Mouse (Mus musculus) layer of hippocampus, adult 6 months (tissue): ENCODE data around the gene Lrig1. TPM values are rescaled to one million over a fixed set of nuclear protein-coding genes. Genes with fewer than 3 reads are reported as not detected.

ENCODE experiments used
- long read RNA-seq, 2 experiments: library from polyadenylated mRNA; unstranded; transcript quantifications; one replicate each; pipeline ENCODE4 v2.0.0; 2019 to 2020
- microRNA-seq: library from miRNA; unstranded; fragments of <30 nt; microRNA quantifications from one replicate; pipeline ENCODE4 v1.2.0, GENCODE M21; 2020
- polyA plus RNA-seq: library from polyadenylated mRNA; unstranded; fragments of <200 nt; fragmentation: Nextera tagmentation; gene quantifications from 2 replicates; pipeline ENCODE4 v1.2.3, GENCODE M21; 2021

Gene Lrig1
- polyA plus RNA-seq: 2.3 and 2.4 TPM in 2 replicates
- long read RNA-seq, experiment 1, partial matches to known transcripts: 5 of 6 reads
- long read RNA-seq, experiment 1, other reads (novel, unspliced or antisense): 1 of 6 reads
- long read RNA-seq, experiment 2, full-length matches to known transcripts: 3 of 17 reads
- long read RNA-seq, experiment 2, partial matches to known transcripts: 10 of 17 reads
- long read RNA-seq, experiment 2, other reads (novel, unspliced or antisense): 4 of 17 reads

DNA sequence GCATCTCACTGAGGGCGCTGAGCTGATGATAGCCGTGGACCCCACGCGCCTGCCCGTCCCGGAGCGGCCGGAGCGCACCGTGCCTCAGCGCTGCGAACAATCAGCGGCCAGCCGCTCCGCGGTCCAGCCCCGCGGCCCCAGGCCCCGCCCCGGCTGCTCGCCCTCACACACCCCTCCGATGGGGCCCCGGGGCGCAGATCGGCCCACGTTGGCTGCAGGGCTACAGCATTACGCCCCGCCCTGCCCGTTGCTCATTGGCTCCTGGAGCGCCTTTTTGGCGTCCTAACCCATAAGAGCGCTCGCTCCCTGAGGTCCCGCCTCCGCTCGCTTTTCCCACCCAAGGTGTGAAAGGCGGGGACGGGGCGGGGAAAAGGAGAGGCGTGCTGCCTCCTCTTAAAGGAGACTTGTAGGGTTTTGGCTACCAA is at the start of gene Lrig1:
TSS of gene Lrig1 (minus strand) at position 92 of the 425 bp plus-strand sequence.

Small RNA genes lying within 50 kb of the gene (microRNA-seq; reads per million reads assigned to microRNA genes)
- gene Mir7041: 0.64 reads per million

Other genes with a start within 250 kb of the Lrig1 start
- gene Slc25a26, start 199.8 kb downstream of the Lrig1 start, polyA plus RNA-seq: 6.4 TPM in 2 replicates